Mouse (Mus musculus) left cerebral cortex, postnatal 14 days (tissue): Measurements from ENCODE around the gene Sde2. TPM values are rescaled to one million over a fixed set of nuclear protein-coding genes. Genes with fewer than 3 reads are reported as not detected.

ENCODE experiments used
- DNase-seq, 2 experiments: peaks; one replicate each; pipeline ENCODE4 v3.0.0; 2021 to 2022; ENCODE audit warnings: low spot score in 2 of 2, mixed read lengths in 1 of 2
- intact Hi-C: fragments of 180-260 bp; cut with DNase I; formaldehyde crosslinking; loops from one replicate; pipeline ENCODE4 v1.15.1; 2025
- total RNA-seq, 2 experiments: library from RNA; stranded (reverse); gene quantifications; 2 replicates each; pipeline ENCODE4 v1.2.3; 2021

Gene Sde2
- total RNA-seq, 2 experiments from 2014 or later = 20.9 to 24.2 TPM

DNA sequence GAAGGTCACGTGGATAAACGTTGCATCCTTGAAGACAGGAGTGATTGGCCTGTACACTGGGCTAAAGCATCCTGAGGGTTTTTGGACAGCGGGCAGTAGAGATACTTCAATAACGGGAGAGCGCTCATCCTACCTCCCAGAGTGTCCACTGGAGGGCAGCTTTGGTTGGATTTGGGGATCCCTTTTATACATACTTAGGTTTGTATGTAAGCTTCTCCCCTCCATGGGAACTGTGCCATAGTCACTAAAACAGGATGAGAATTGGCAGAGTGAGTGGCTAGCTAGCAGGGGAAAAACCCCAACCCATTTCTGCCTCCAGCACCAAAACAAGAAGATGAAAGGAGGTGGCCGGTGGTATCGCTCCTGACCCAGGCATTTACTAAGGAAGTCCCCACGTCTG is 60.2 kb downstream of the Sde2 start:
- intact Hi-C loops = no loop called here
- DNase-seq = no peak

DNA sequence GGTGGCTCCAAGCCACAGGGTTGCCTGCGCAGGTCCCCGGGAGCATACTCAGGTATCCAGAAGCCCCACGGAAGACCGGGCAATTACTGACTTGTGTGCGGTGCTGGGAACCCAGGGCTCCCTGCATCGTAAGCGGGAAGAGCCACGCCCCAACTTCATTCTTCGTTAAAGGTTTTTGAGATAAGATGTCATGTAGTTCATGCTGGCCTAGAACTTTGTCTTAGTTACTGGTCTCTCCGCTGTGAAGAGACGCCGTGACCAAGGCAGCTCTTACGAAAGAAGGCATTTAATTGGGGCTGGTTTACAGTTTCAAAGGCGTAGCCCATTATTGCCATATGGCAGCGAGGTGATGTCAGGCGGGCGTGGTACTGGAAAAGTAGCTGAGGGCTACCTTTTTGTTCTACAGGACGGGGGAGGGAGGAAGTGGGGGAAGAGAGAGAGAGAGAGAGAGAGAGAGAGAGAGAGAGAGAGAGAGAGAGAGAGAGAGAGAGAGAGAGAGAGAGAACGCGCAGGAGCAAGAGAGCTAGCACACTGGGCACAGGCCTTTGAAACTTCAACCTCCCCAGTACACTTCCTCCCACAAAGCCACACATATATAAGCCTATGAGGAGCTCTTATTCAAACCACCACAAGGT is 60.8 kb downstream of the Sde2 start:
- no peak for DNase-seq
- intact Hi-C loops = no loop called here

DNA sequence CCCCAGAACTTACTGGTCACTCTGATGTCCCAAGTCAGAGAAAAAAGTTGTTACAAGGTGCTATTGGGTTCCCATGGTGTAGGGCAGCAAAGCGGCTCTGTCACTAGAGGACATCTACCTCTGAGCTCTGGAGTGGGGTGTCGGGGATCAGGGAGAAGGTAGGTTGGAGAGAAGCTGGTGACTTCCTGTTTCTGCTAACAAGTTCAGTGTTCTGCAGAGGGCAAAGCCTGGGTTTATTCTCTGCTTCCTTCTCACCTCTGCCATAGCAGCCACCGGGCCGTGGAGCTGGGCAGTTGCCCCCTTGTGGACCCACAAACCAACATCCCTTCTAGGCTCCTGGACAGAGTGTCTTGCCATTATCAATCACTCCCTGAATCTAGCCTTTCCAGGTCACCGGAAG is 61.9 kb downstream of the Sde2 start:
- DNase-seq = no peak

DNA sequence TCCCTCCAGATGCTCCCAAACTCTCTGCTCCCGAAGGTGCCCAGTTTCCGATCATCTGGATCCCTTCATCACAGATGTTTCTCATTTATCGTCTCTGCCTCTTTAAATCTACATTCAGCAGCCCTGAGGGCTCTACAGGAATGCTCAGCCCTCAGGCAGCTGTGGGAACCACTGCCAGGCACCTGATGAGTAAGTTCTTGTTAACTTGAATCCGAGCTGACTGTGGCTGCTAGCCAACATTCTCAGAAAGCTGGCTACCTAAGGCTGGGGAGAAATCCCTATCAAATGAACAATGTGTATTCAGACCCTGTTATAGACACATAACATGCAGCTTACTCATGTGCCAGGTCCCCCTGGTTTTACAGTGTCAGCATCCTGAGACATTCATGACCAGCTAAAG is 62.9 kb downstream of the Sde2 start:
- intact Hi-C loops = no loop called here
- DNase-seq = no peak

More for the DNA sequence above, 61.9 kb downstream of the Sde2 start:
- intact Hi-C loops = no loop called here

DNA sequence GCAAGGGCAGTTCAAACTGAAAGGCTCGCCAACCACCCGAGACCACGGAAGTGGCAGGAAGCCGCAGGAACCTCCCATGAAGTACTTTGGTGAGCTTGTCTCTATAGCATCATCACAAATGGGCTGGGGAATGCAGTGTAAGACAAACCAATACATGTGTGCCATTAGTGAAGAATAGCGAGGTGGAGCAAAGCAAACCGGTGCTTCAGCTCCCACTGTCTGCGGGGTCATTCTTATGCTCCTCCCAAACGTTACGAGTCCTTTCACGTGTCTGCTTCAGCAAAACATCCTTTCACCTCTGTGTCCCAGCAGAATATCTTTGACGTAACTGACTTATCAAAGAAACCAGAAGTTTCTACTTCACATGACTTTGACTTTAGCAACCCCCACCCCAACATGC is 65.5 kb downstream of the Sde2 start:
- intact Hi-C loops = no loop called here

DNA sequence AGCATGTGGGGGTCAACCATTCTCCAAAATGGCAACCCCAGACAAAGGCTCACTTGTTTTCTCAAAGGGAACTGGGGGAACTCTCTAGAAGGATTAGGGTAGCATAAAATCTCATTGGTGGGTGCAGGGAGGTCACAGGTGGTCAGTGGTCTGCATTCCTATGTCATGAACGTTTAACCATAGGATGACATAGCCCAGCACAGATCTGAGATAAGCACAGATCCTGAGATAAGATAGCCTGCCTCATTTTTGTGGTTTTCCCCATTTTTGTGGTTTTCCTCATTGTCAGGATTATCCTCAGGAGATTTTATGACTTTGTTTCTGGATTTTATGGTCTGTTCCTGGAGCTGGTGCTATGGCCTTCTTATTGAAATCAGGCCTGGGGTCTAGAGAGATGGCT is 66.1 kb downstream of the Sde2 start:
- intact Hi-C loops = no loop called here
- no peak for DNase-seq

More for the DNA sequence above, 65.5 kb downstream of the Sde2 start:
- no peak for DNase-seq

Other genes starting within 250 kb of the Sde2 start
- 1 to 10 TPM; 3.3 to 3.7 TPM for gene Lin9, start 210.0 kb upstream of the Sde2 start, total RNA-seq
- not detected for gene Mixl1, start 154.1 kb upstream of the Sde2 start, total RNA-seq
- 10 to 100 TPM; 29.0 to 30.2 TPM for gene Acbd3, start 125.1 kb upstream of the Sde2 start, total RNA-seq
- 100 to 1,000 TPM; 361 to 401 TPM for gene H3f3a, start 37.2 kb upstream of the Sde2 start, total RNA-seq
- gene Lefty2, start 42.0 kb downstream of the Sde2 start, total RNA-seq = 1 to 10 TPM; 2.0 to 4.9 TPM
- gene Pycr2, start 53.2 kb downstream of the Sde2 start, total RNA-seq = 10 to 100 TPM; 29.3 to 30.6 TPM
- gene Lefty1, start 83.9 kb downstream of the Sde2 start, total RNA-seq = 1 to 10 TPM in 1 of 2 experiments, under 1 TPM in 1; 0.37 to 1.9 TPM
- 1 to 10 TPM; 8.8 to 9.3 TPM for gene Tmem63a, start 91.2 kb downstream of the Sde2 start, total RNA-seq
- 10 to 100 TPM; 17.0 to 19.1 TPM for gene Ephx1, start 169.8 kb downstream of the Sde2 start, total RNA-seq
- not detected for gene 9130409I23Rik, start 200.1 kb downstream of the Sde2 start, total RNA-seq